Mouse (Mus musculus) ES-Bruce4 (cell line): ENCODE results near the gene Nr1d2.

Experiments
- CTCF ChIP-seq: IDR thresholded peaks from one replicate; pipeline ENCODE4 v1.8.1; 2011; ENCODE audit warnings: low read depth, low read length
- POLR2A ChIP-seq: IDR thresholded peaks from one replicate; pipeline ENCODE4 v1.8.1; 2011; ENCODE audit warnings: low read length; ENCODE audit not compliant: insufficient read depth

DNA sequence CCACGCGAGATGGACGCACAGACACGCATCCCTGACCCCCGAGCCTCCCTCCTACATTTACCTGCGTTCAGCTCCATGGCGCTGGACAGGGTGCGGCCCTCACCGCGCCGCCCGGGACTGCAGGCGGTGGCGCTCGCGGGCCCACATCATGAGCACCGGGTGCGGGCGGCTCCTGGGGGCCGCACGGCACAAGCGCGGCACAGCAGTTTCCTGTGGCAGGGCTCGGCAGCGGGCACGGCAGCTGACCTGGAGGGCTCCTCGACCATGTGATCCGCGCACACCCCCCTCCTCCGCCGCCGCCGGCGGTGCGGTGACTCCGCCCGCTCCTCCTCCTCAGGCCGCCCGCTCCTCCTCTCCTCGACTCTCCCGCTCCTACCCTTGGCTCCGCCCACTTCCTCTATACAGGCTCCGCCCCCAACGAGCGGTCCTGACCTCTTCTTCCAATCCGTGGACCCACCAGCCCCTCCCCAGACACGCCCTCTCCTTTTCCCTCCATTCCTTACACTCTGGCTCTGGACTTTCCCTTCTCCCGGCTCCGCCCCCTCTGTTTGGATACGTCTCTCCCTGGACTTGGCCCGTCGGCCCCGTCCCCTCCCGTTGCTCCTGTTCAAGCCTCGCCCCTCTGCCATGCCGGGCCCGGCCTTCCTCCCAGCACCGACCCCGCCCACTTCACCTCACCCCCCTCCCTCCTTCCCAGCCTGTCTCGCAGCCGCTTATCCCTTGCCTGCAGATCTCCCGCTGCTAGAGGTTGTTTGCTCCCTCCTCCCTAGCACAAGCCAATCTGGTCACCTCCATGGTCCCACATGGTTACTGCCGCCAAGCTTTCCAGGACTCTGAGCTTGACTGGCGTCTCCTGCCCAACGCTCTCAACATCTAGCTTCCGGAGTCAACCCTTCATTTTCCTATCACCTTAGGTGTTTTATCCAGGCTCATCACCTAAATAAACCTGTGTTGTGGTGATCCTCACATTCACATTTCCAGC is at the start of gene Nr1d2:
- TF ChIP-seq POLR2A: peak; percentile 23
- TF ChIP-seq CTCF: no peak
